Mouse (Mus musculus): ENCODE results near the gene Dab1.

DNA sequence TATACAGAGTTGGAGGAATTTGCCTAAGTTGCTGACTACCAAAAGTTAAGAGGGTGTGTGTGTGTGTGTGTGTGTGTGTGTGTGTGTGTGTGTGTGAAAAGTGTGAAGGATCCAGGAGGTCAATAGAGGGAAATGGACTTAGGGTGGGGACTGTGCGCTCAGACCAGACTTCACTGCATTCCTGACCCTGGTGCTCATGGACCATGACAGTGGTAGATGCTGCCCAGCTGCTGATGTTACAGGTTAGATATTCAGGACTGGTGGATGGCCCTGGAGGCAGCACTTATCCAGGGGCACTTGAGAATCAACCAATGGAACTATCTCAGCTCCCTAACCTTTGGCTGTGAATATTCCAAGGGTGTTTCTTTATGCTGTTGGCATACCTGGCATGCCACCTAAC lies 929.1 kb downstream of the Dab1 start:
- no peak for TF ChIP-seq CTCF (IDR thresholded peaks at IDR 0.05; ENCODE audit: control insufficient read depth, insufficient read depth, insufficient replicate concordance, low read depth, low read length)
- TF ChIP-seq POLR2A (IDR thresholded peaks at IDR 0.05; ENCODE audit: control insufficient read depth, low read depth, low read length): no peak
